Mouse (Mus musculus) megakaryocyte-erythroid progenitor cell, adult 5-6 weeks (primary cell): ENCODE data around the gene Dpt. TPM values are rescaled to one million over a fixed set of nuclear protein-coding genes. Genes with fewer than 3 reads are reported as not detected.
"Not testable (repeated sequence)": the region's sequence is repeated elsewhere in the genome, so short reads cannot be mapped to it uniquely, and the experiment has no call there.

Experiments
- ATAC-seq: replicated peaks from 2 replicates; pipeline ENCODE4 v1.8.0; 2016; ENCODE audit warnings: mild to moderate bottlenecking, inconsistent platforms; ENCODE audit not compliant: severe bottlenecking, poor library complexity, low FRiP score, low TSS enrichment
- total RNA-seq, 2 experiments: library from RNA; stranded (forward) in 1 of 2; stranded (reverse) in 1 of 2; fragments of 200-1000, 215-1000 nt in 1 of 2; fragments of >200 nt in 1 of 2; fragmentation: Nextera tagmentation in 1 of 2; gene quantifications; 2 replicates each; pipeline ENCODE4 v1.2.3; 2014 to 2017

The Dpt gene
- total RNA-seq, 2 experiments from 2014 or later, result not detected

- 0 out of 2 replicates have a peak, but pooled peaks have one; percentile 21 for ATAC-seq
Measured at GRCm38 (mm10) chr1:164814243-164814642, 17.8 kb downstream of the Dpt start.

- no peak for ATAC-seq
Measured at GRCm38 (mm10) chr1:164815330-164815729, 18.9 kb downstream of the Dpt start.

GRCm38 (mm10) chr1:164817331-164817730 lies 20.9 kb downstream of the Dpt start:
- no peak for ATAC-seq

GRCm38 (mm10) chr1:164821307-164821706 lies 24.9 kb downstream of the Dpt start:
- no peak for ATAC-seq

GRCm38 (mm10) chr1:164821821-164822220 lies 25.4 kb downstream of the Dpt start:
- no peak for ATAC-seq

GRCm38 (mm10) chr1:164822268-164822667 lies 25.8 kb downstream of the Dpt start:
- no peak for ATAC-seq

GRCm38 (mm10) chr1:164824896-164825295 lies 28.5 kb downstream of the Dpt start:
- no peak for ATAC-seq

- no peak for ATAC-seq
Measured at GRCm38 (mm10) chr1:164829881-164830280, 33.4 kb downstream of the Dpt start.

- ATAC-seq, result peak; percentile 86
Measured at GRCm38 (mm10) chr1:164832459-164832858, 36.0 kb downstream of the Dpt start.

- ATAC-seq, result no peak
Measured at GRCm38 (mm10) chr1:164848616-164849265, 52.3 kb downstream of the Dpt start.

GRCm38 (mm10) chr1:164855700-164856099 lies 59.3 kb downstream of the Dpt start:
- ATAC-seq, result not testable (repeated sequence)

GRCm38 (mm10) chr1:164859952-164860351 lies 63.5 kb downstream of the Dpt start:
- ATAC-seq, result no peak

- no peak for ATAC-seq
Measured at GRCm38 (mm10) chr1:164860782-164861181, 64.3 kb downstream of the Dpt start.

GRCm38 (mm10) chr1:164861501-164861900 lies 65.1 kb downstream of the Dpt start:
- ATAC-seq, result no peak

- no peak for ATAC-seq
Measured at GRCm38 (mm10) chr1:164862946-164863883, 66.8 kb downstream of the Dpt start.

GRCm38 (mm10) chr1:164864666-164865065 lies 68.2 kb downstream of the Dpt start:
- no peak for ATAC-seq

- ATAC-seq, result no peak
Measured at GRCm38 (mm10) chr1:164870694-164871093, 74.2 kb downstream of the Dpt start.
